Mouse (Mus musculus) CD8-positive naive resting alpha-beta T cell, adult 2 months (primary cell): Measurements from ENCODE around the gene Tspear.
A peak's percentile ranks its signal among the peaks of the same experiment; 100 is the strongest.
"Not testable (repeated sequence)": the region's sequence is repeated elsewhere in the genome, so short reads cannot be mapped to it uniquely, and the experiment has no call there.

ENCODE experiments used
- DNase-seq, 2 experiments: peaks; one replicate each; pipeline ENCODE4 v3.0.0; 2022; ENCODE audit warnings: low read depth in 2 of 2, low spot score in 2 of 2

Tspear gene

DNA sequence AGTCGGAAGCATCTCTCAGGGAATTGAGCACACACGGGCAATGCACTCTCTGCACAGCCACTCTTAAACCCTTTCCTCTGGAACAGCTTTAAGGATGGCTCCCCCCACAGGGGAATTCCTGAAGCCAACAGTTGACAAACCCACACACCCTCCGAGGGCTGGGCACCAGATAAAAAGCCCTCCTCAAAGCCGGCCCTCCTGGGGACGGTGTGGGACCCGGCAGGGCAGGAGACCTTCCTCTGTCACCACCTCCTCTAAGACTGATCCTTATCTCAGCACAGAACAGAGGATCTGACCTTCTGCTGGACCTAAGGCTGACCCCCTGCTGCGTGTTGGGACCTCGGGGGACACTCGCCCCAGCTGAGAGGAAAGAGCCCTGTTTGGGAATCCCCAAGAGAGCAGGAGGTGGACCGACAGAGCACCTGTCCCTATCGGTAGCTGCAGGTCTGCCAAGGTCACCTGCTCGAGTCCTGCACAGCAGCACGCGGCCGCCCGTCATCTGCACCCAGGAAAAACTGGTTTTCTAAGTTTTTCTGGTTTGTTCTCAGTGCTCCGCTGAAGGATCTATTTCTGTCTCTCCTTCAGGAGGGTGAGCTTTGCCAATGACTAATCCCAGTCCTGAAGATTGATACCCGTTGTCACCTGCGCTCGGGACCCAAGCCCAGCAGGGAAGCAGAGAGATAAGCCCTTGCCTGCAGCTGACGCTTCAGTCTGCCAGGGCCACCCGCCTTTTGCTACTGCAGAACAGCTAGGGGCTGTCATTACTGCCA, at the start of gene Tspear:
Gene Tspear, plus strand, starts transcription at position 675 of the 770 bp plus-strand sequence.
- no peak for DNase-seq

DNA sequence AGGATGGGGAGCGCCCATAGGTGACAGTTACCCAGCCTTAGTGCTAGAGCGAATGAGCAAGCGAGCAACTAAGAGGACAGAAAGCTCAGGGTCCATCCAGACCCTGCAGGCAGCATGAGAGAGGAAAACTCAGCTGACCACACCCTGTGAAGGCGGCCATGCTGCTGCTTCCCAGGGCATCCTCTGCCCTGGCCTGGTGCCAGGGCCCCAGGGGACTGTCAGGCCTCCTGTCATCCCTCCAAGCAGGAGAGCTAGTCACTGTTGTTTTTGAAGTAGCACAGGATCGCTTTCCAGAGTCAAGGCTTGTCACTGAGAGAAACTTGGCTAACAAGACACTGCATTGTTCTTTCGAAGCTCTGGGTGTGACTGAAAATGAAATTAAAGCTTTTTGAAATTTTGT, 47.4 kb upstream of the Tspear start:
- no peak for DNase-seq

DNA sequence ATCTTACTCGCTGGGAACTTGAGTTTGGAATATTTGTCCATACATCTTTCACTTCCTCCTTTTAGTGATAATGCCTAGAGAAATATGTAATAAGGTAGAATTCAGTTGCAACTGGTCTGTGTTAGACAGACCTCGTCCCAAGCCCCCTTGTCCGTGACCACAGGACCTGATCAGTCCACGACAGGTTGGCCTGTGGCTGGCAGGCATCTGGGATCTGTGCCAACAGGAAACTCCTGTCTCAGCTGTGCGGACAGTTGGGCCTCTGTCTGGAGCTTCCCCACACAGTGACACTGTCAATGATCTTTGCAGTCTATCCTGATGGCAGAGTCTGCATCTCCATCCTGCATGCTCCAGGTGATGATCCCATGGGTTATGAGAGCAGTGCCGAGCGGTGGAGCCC, 43.2 kb upstream of the Tspear start:
- DNase-seq: no peak

GRCm38 (mm10) chr10:77645571-77645970, 40.8 kb upstream of the Tspear start:
- no peak for DNase-seq

GRCm38 (mm10) chr10:77647461-77647860, 38.9 kb upstream of the Tspear start:
- DNase-seq: no peak

DNA sequence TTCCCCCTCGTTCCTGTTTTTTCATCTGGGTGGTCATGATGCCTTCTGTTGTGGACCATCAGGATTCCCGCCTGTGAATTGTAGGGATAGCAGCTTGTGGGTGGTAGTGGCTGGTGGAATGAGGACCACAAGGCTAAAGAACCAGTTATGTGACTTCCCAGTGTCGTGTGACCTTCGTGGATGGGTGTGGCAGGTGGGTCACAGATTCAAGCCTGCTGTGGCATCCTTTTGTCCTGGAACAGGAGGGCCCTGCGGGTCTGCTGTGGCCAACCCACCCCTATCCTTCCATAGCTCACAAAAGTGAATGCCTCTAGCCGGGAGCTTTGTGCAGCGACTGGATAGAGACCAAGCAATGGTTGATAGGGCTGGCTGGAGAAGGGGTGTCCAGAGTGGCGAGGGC, 38.5 kb upstream of the Tspear start:
- DNase-seq: no peak

- no peak for DNase-seq
Observed at GRCm38 (mm10) chr10:77652046-77652445, 34.3 kb upstream of the Tspear start.

DNA sequence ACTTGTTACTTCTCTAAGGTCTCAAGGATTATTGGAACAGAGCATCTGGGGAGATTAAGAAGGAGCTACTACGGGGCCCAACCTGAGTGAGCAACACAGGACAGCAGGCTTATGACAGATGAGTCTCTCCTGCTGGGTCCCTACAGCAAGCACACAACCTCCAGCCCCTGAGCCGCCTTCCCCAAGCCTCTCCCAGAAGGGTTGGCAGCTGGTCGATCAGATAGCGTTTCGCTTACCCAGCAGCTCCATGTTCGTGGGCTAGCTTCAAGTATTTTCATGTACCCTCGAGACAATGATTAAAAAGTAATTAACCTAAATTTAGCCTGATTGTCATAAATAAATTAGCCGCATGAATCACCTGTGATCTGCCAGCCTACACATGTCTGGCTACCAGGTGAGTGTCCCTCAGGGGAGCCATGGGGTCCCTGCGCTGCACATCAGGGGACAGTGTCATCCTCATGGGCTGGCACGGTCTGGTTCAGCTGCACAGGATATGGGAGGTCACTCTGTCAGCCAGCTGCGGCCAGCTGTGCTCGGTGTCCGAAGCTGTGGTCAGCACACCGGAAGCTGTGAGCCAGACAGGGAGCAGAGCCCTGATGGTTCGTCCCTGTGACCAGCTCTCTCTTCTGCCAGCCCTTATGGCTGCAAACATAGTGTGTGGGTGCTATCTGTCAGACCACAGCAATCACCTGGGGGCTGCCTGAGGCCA, 27.9 kb upstream of the Tspear start:
- DNase-seq: no peak

GRCm38 (mm10) chr10:77663949-77664665, 22.3 kb upstream of the Tspear start:
- DNase-seq: no peak

GRCm38 (mm10) chr10:77666342-77666741, 20.0 kb upstream of the Tspear start:
- no peak for DNase-seq

GRCm38 (mm10) chr10:77667402-77667801, 19.0 kb upstream of the Tspear start:
- DNase-seq: no peak

DNA sequence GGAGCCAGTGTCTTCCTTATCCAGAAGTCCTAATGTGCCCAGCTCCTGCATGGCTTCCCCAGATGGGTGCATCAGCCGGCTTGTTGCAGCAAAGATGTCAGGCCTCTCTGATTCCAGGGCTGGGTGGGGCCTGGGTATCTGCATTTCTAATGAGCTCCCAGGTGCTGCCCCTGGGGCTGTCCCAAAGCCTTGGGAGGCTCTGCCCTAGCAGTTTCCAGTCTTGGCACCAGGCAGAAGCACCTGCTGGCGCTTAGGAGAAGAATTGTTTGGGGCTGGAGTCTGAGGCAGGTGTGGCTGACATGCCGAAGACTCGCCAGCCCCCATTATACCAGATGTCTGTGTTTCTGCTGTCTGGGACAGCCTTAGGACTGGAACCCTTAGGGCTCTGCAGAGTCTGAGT, 15.7 kb upstream of the Tspear start:
- no peak for DNase-seq

- no peak for DNase-seq
Observed at GRCm38 (mm10) chr10:77671519-77671918, 14.8 kb upstream of the Tspear start.

GRCm38 (mm10) chr10:77673765-77674164, 12.6 kb upstream of the Tspear start:
- DNase-seq: peak in 1 of 2 experiments; percentile 9

GRCm38 (mm10) chr10:77677562-77677961, 8.8 kb upstream of the Tspear start:
- DNase-seq: no peak

DNA sequence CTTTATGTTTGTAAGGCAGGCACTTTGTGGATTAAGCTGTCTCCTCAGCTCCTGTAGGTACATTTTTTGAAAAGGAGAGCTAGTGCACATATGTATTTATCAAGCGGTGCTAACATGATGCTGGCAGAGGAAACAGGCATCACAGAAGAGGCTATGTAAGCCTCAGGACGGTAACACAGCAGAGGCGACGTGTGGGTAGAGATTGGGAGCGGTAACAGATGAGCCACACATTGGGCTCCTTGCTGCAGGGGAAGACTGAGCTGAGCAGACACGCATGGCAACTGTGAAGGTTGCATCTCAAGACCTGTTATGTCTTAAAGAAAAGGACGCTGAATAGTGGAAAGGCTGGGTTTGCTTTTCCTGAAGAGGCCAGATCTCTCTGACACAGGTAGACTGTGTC, 3.4 kb upstream of the Tspear start:
- no peak for DNase-seq

DNA sequence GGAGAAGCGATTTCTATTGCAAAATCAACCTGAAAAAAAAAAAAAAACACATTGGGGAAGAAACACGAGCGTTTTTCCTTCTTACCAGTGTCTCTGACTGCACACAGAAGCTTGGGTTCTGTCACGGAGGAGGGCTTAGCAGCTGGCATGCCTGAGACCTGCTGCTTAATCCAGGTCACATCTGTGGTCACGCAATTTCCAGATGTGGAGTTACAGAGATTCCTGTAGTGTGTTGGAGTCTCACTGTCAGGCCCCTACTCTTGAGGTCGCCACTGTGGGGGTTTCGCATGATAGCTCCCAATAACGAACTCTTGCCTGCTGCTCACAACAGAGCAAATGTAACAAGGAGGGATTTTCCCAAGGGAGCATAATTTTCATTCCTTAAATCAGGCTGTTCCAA, 2.2 kb upstream of the Tspear start:
- DNase-seq: no peak

DNA sequence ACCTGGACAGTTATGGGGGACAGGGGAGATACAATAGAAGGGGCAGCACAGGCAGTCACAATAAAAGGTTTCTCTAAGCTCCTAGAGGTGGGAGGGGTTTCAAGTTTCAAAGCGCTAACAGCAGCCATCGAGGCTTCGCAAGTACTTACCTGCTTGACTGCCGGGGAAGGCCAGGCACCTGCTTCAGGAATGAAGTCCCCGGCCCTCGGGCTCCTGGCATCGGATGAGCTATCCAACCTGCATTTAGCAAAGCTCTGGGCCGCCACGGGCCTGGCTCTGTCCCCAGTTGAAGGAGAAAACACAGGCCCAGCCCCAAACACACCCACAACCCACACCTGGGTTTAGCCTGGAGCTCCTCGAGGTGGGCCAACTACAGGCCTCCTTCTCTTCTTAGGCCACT, 652 bp downstream of the Tspear start:
- no peak for DNase-seq

DNA sequence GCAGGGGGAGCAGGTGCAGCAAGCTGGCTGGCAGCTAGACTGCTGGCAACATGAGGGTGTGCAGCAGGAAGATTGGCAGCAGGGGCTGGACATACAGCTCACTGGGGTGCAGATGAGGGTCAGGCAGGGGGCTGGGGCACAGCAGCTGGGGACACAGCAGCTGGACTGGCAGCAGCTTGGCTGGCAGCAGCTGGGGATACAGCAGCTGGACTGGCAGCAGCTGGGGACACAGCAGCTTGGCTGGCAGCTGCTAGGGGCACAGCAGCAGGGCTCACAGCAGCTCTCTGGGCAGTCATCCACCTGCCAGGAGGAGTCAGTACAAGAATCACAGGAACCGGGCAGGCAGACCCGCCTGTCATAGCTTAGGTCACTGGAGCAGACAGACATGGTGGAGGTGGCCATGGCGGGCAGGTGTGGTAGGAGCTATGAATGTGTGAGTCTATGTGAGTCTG, 4.0 kb downstream of the Tspear start, which contains the start of gene Gm19402:
Gene Gm19402, minus strand, starts transcription at position 402 of the 452 bp plus-strand sequence.
- not testable (repeated sequence) for DNase-seq

GRCm38 (mm10) chr10:77697133-77697532, 10.8 kb downstream of the Tspear start, which contains the start of gene Gm9508:
Gene Gm9508, minus strand, starts transcription at chr10:77697233.
- DNase-seq: no peak

DNA sequence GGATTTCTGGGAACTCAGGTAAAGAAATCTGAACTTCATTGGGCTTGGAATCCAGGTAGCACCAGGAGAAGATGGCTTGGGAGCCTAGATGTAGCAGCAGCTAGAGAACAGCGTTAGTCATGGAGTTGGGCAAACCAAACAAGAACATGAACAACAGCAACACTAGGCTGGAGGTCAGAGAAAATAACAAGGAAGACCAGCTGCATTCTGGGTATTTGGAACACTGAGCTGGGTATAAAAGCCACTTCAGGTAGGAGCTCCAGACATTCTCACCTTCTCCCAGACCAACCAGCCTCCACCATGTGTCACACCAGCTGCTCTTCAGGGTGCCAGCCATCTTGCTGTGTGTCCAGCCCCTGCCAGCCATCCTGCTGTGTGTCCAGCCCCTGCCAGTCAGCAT, 20.0 kb downstream of the Tspear start, which contains the start of gene Gm10272:
Gene Gm10272, plus strand, starts transcription at position 301 of the 400 bp plus-strand sequence.
- DNase-seq: no peak

DNA sequence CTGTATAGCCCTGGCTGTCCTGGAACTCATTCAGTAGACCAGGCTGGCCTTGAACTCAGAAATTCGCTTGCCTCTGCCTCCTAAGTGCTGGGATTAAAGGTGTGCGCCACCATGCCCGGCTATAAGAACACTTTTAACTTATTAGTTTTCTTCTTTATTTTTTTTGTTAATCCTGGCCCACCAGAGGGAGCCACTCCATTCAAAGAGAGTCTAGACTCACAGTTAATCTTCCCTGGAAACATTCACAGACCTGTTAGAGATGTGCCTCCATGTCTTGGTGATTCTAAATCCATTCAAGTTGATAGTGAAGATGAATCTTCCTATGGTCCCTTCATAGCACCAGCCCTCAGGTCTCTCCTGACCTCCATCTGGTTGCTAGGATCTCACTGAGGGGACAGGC, 23.5 kb downstream of the Tspear start:
- no peak for DNase-seq
